Mouse (Mus musculus): Measurements from ENCODE around the gene Chd6. TPM values are rescaled to one million over a fixed set of nuclear protein-coding genes. Genes with fewer than 3 reads are reported as not detected.
A peak's percentile ranks its signal among the peaks of the same experiment; 100 is the strongest.

Gene Chd6
- polyA plus RNA-seq, 1 experiment from 2014 or later, result 13.2 TPM

DNA sequence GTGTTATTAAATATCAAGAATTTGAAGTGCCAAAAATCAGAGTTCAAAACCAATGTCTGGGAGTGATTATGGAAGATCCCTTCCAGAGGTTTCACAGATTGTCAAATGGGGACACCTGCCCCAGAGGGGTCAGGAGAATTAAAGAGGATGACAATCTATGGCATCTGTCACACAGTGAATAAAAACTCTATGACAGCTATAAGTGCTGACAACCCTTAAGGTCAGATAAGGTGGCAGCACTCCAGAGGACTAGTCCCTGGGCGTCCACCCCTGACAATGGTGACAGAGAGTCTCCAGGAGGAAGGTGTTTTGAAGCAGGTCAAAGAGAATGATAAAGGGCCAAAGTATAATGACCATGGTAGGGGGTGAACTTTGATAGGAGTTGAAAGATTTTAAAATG, 44.0 kb downstream of the Chd6 start:
- Histone ChIP-seq H3K27ac (replicated peaks) (no peak overlapping the region), H3K4me2 (replicated peaks; ENCODE audit: low read depth) (no peak overlapping the region), H3K27me3 (ENCODE audit: control insufficient read depth, insufficient read depth, low read length) (no peaks in the 10 kb centered on the region), H3K9ac (ENCODE audit: low read length) (no peak overlapping the region), H3K36me3 (ENCODE audit: control insufficient read depth, insufficient read depth, low read length) (no peaks in the 10 kb centered on the region), H3K9me3 (ENCODE audit: control insufficient read depth, low read length) (no peaks in the 10 kb centered on the region), H3K4me3 (ENCODE audit: low read depth, low read length) (no peak overlapping the region), H3K4me1 (replicated peaks; ENCODE audit: control insufficient read depth, insufficient read depth) (no peaks in the 10 kb centered on the region; the same call in 1 of the 2 replicates)
- WGBS, result 65% methylated on average over 1 of the region's 1 CpGs
- no peak for ATAC-seq (ENCODE audit: low FRiP score, low TSS enrichment)
- TF ChIP-seq CTCF (IDR thresholded peaks at IDR 0.05; ENCODE audit: low read depth) (no peak), EP300 (optimal IDR thresholded peaks at IDR 0.05) (no peak)
- DNase-seq (ENCODE audit: low spot score), result no peak

DNA sequence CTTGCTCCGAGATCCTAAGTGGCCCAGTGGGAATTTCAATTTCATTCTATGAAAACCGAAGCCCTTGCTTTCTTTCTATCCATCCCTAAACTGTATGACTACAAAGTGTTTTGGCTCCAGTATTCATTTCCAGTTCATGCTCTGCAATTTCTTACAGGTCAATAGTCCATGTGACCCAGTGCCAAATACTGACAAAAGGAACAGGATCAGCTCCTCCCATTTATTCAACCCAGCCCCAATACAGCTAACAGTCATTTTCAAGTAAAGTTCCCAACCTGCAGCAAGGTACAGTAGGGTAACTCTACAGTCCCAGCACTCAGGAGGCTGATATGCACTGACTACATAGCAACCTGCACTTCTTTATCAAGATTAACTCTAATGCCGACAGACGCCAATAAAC, 50.0 kb downstream of the Chd6 start:
- Histone ChIP-seq H3K36me3 (ENCODE audit: control insufficient read depth, insufficient read depth, low read length) (no peaks in the 10 kb centered on the region), H3K4me2 (replicated peaks; ENCODE audit: low read depth) (no peak overlapping the region), H3K4me3 (ENCODE audit: low read depth, low read length) (no peak overlapping the region), H3K4me1 (replicated peaks; ENCODE audit: control insufficient read depth, insufficient read depth) (no peaks in the 10 kb centered on the region), H3K27me3 (ENCODE audit: control insufficient read depth, insufficient read depth, low read length) (no peaks in the 10 kb centered on the region), H3K9ac (ENCODE audit: low read length) (no peak overlapping the region), H3K27ac (replicated peaks) (no peak overlapping the region), H3K9me3 (ENCODE audit: control insufficient read depth, low read length) (no peaks in the 10 kb centered on the region)
- 80% methylated on average over 4 of the region's 4 CpGs for WGBS
- no peak for ATAC-seq (ENCODE audit: low FRiP score, low TSS enrichment)
- DNase-seq (ENCODE audit: low spot score), result no peak
- TF ChIP-seq EP300 (optimal IDR thresholded peaks at IDR 0.05) (no peak), CTCF (IDR thresholded peaks at IDR 0.05; ENCODE audit: low read depth) (no peak)

DNA sequence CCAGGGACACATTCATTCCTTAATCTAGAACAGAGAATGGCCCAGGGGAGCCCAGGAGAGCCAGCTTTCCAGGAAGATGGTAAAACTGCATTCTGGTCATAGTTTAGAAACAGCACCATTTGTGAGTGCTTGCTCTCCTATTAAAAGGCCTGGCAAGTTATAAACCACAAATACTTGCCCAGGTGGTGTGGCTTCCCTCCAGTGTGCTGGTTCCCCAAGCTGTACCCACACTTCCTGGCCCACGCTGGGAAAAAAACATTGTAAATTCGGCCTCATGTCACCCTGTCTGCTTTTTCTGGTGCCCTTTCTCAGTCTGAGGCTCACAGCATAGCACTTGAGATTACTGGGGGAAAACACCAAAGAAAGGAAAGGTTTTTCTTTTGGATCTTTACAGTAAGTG, 55.1 kb downstream of the Chd6 start:
- Histone ChIP-seq H3K9me3 (ENCODE audit: control insufficient read depth, low read length) (no peaks in the 10 kb centered on the region), H3K4me2 (replicated peaks; ENCODE audit: low read depth) (no peak overlapping the region), H3K9ac (ENCODE audit: low read length) (no peak overlapping the region), H3K4me3 (ENCODE audit: low read depth, low read length) (no peak overlapping the region), H3K27me3 (ENCODE audit: control insufficient read depth, insufficient read depth, low read length) (no peaks in the 10 kb centered on the region), H3K36me3 (ENCODE audit: control insufficient read depth, insufficient read depth, low read length) (peaks cover 4% of the 10 kb centered on the region; the same call in 1 of the 2 replicates), H3K27ac (replicated peaks) (no peak overlapping the region), H3K4me1 (replicated peaks; ENCODE audit: control insufficient read depth, insufficient read depth) (no peaks in the 10 kb centered on the region)
- DNase-seq (ENCODE audit: low spot score), result no peak
- TF ChIP-seq EP300 (optimal IDR thresholded peaks at IDR 0.05) (no peak), CTCF (IDR thresholded peaks at IDR 0.05; ENCODE audit: low read depth) (no peak)
- 72% methylated on average over 2 of the region's 2 CpGs for WGBS
- no peak for ATAC-seq (ENCODE audit: low FRiP score, low TSS enrichment)

DNA sequence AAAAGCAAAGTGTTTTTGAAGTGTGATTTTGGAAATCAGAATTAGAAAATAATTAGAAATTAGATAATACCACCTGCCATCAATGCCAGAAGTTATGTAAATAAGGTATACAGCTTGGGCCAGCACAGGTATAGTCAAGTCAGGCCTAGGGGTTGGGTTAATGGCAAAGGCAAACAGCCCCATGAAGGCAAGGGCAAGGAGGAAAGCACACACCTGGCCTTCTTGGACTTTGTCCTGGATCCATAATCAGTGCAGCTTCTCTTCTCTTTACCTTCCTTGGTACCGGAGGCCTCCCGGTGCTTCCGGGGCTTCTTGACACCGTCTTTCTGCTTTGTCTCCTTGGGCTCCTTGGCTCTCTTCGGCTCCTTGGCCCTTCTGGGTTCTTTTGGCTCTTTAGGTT, 56.7 kb downstream of the Chd6 start:
- no peak for TF ChIP-seq EP300 (optimal IDR thresholded peaks at IDR 0.05)
- TF ChIP-seq CTCF (IDR thresholded peaks at IDR 0.05; ENCODE audit: low read depth), result no peak
- no peak overlapping the region for H3K9ac ChIP-seq (ENCODE audit: low read length)
- peak; percentile 87 for ATAC-seq (ENCODE audit: low FRiP score, low TSS enrichment)
- peaks cover 4% of the 10 kb centered on the region; the same call in 1 of the 2 replicates for H3K36me3 ChIP-seq (ENCODE audit: control insufficient read depth, insufficient read depth, low read length)
- H3K4me2 ChIP-seq (replicated peaks; ENCODE audit: low read depth), result no peak overlapping the region
- no peaks in the 10 kb centered on the region for H3K4me1 ChIP-seq (replicated peaks; ENCODE audit: control insufficient read depth, insufficient read depth)
- peak; percentile 37 for DNase-seq (ENCODE audit: low spot score)
- H3K4me3 ChIP-seq (ENCODE audit: low read depth, low read length), result no peak overlapping the region
- 75% methylated on average over 5 of the region's 5 CpGs for WGBS
- H3K27ac ChIP-seq (replicated peaks), result no peak overlapping the region
- no peaks in the 10 kb centered on the region for H3K27me3 ChIP-seq (ENCODE audit: control insufficient read depth, insufficient read depth, low read length)
- H3K9me3 ChIP-seq (ENCODE audit: control insufficient read depth, low read length), result no peaks in the 10 kb centered on the region

DNA sequence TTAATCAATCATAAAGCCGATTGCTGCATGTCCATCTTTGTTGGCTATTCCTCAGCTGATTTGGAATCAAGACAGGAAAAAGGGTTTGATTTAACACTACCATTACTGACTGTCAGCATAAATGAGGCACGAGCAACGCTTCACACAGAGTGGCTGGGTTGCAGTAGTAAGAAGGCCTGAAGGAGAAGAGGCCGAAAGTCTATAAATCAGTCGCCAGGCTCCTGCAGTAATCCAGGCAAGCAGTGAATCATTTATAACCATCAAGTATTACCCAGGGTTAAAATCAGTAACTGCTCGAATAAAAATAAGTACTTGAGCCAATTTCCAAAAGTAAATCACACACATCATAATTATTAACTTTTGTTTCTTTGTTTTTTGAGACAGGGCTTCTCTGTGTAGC, 59.4 kb downstream of the Chd6 start:
- no peak for DNase-seq (ENCODE audit: low spot score)
- WGBS, result 33% methylated on average over 6 of the region's 6 CpGs
- H3K9me3 ChIP-seq (ENCODE audit: control insufficient read depth, low read length), result no peaks in the 10 kb centered on the region
- peaks cover 4% of the 10 kb centered on the region; the same call in 1 of the 2 replicates for H3K36me3 ChIP-seq (ENCODE audit: control insufficient read depth, insufficient read depth, low read length)
- no peak for TF ChIP-seq EP300 (optimal IDR thresholded peaks at IDR 0.05)
- no peak for TF ChIP-seq CTCF (IDR thresholded peaks at IDR 0.05; ENCODE audit: low read depth)
- no peak for ATAC-seq (ENCODE audit: low FRiP score, low TSS enrichment)
- no peaks in the 10 kb centered on the region for H3K4me1 ChIP-seq (replicated peaks; ENCODE audit: control insufficient read depth, insufficient read depth)
- H3K4me3 ChIP-seq (ENCODE audit: low read depth, low read length), result no peak overlapping the region
- H3K4me2 ChIP-seq (replicated peaks; ENCODE audit: low read depth), result no peak overlapping the region
- H3K9ac ChIP-seq (ENCODE audit: low read length), result no peak overlapping the region
- no peak overlapping the region for H3K27ac ChIP-seq (replicated peaks)
- no peaks in the 10 kb centered on the region for H3K27me3 ChIP-seq (ENCODE audit: control insufficient read depth, insufficient read depth, low read length)

DNA sequence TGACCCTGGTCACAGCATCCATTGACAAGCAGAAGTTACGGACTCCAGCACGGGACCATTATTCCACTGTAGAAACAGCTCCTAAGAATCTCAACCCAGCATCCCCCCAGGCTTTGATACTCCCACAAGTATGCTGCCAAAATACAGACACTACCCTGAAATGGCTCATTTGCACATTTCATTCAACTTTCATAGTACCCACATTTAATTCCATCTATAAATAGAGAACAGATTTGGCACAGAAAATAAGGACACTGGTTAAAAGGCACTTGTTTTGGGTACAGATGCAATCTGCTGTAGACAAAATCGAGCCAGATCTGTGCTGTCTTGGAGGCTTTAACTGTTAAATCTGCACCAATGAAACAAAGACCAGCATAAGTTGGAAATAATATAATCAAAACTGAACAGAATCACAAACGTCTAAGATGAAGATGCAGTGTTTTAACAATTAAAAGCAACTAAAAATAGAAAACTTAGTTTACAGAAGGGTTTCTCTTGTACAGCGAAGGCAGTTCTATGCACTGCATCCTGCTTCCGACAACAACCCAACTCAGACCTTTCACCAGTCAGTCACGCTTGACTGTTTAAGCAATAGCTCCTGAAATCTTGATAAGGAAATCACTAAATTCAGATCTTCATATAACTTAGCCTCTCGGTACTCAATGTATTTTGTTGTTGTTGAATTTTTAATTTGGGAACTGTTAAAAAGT, 64.2 kb downstream of the Chd6 start:
- TF ChIP-seq EP300 (optimal IDR thresholded peaks at IDR 0.05), result no peak
- no peak for TF ChIP-seq CTCF (IDR thresholded peaks at IDR 0.05; ENCODE audit: low read depth)
- Histone ChIP-seq H3K4me1 (replicated peaks; ENCODE audit: control insufficient read depth, insufficient read depth) (no peaks in the 10 kb centered on the region), H3K27me3 (ENCODE audit: control insufficient read depth, insufficient read depth, low read length) (no peaks in the 10 kb centered on the region), H3K9ac (ENCODE audit: low read length) (no peak overlapping the region), H3K9me3 (ENCODE audit: control insufficient read depth, low read length) (no peaks in the 10 kb centered on the region), H3K4me2 (replicated peaks; ENCODE audit: low read depth) (no peak overlapping the region), H3K27ac (replicated peaks) (no peak overlapping the region), H3K36me3 (ENCODE audit: control insufficient read depth, insufficient read depth, low read length) (0 out of 2 replicates have a peak, but pooled peaks cover under 1% of the 10 kb centered on the region), H3K4me3 (ENCODE audit: low read depth, low read length) (no peak overlapping the region)
- 78% methylated on average over 8 of the region's 8 CpGs for WGBS
- no peak for ATAC-seq (ENCODE audit: low FRiP score, low TSS enrichment)
- no peak for DNase-seq (ENCODE audit: low spot score)
